Comparison of ENCODE assay signal across 6 mouse cellular contexts in genomic region chr11:10330253-10330652, GRCm38 (mm10).
DNase-seq lines count a peak whose midpoint lies in the region; TF ChIP-seq lines count a peak whose summit lies in the region.
"Not testable (repeated sequence)": the region's sequence is repeated elsewhere in the genome, so short reads cannot be mapped to it uniquely, and the experiment has no call there.

No protein-coding gene starts in this region.

- TF ChIP-seq EP300 in ES-Bruce4 (IDR thresholded peaks at IDR 0.05; ENCODE audit: insufficient read depth, low read depth, low read length) = peak; percentile 77; the same call in 1 of the 2 replicates

- H3K36me3 ChIP-seq in ES-Bruce4 (ENCODE audit: control insufficient read depth, insufficient read depth, low read length, poor library complexity, severe bottlenecking); ES-E14 (ENCODE audit: control insufficient read depth, insufficient read depth, low read length, poor library complexity, severe bottlenecking): not testable (repeated sequence)

- TF ChIP-seq CTCF in ES-Bruce4 (IDR thresholded peaks at IDR 0.05; ENCODE audit: low read depth, low read length) = not testable (repeated sequence)

- H3K4me3 ChIP-seq in ES-Bruce4 (ENCODE audit: low read depth, low read length); ES-E14 (ENCODE audit: insufficient read depth in 1 of 2, low read depth in 1 of 2, low read length in 2 of 2, poor library complexity in 1 of 2, severe bottlenecking in 1 of 2): not testable (repeated sequence)

- H3K27me3 ChIP-seq in ES-Bruce4 (ENCODE audit: control insufficient read depth, insufficient read depth, low read length, poor library complexity, severe bottlenecking) = not testable (repeated sequence)

- not testable (repeated sequence) for TF ChIP-seq POLR2A in ES-Bruce4 (IDR thresholded peaks at IDR 0.05; ENCODE audit: insufficient read depth, low read length)

- not testable (repeated sequence) for H3K4me1 ChIP-seq in ES-Bruce4 (ENCODE audit: control insufficient read depth, insufficient read depth, low read length); ES-E14 (ENCODE audit: control insufficient read depth in 2 of 2, insufficient read depth in 2 of 2, low read length in 2 of 2, poor library complexity in 1 of 2)

- H3K27ac ChIP-seq in ES-Bruce4 (ENCODE audit: insufficient read depth, low read length) = not testable (repeated sequence)
- H3K27ac ChIP-seq in ES-E14 (ENCODE audit: insufficient read depth, low read depth, low read length, poor library complexity, severe bottlenecking) = peak overlapping the region; percentile 52; the same call in 1 of the 2 replicates

- not testable (repeated sequence) for H3K9me3 ChIP-seq in ES-Bruce4 (replicated peaks; ENCODE audit: control insufficient read depth, insufficient read depth, low read length, poor library complexity, severe bottlenecking); ES-E14 (ENCODE audit: control insufficient read depth, insufficient read depth, low read depth, low read length)

- in situ Hi-C loops in ES-E14 (cut with MboI; ENCODE audit: low sequenced_read_pairs in 2 of 2, unreplicated experiment in 2 of 2) = not testable (repeated sequence)

- DNase-seq in ES-CJ7 (ENCODE audit: low read depth, low spot score) (peak; percentile 79), R1 (ENCODE audit: low read depth, low spot score) (peak; percentile 57), ZHBTc4 (ENCODE audit: low read depth, low spot score) (peak; percentile 58)
- DNase-seq in ES-E14 (ENCODE audit: low read depth, low spot score) = not testable (repeated sequence)
- peak; percentile 4 for DNase-seq in testis, postnatal 14 days (ENCODE audit: low spot score)

- H3K9ac ChIP-seq in ES-Bruce4 (ENCODE audit: low read depth, poor library complexity, severe bottlenecking); ES-E14 (ENCODE audit: insufficient read depth, low read depth, low read length, poor library complexity, severe bottlenecking): not testable (repeated sequence)
